Mouse (Mus musculus) ES-E14 (cell line): ENCODE data around the gene Pgap2. TPM values are rescaled to one million over a fixed set of nuclear protein-coding genes. Genes with fewer than 3 reads are reported as not detected.

Experiments
- DNase-seq: peaks from one replicate; pipeline ENCODE4 v3.0.0-alpha.2; 2013; ENCODE audit warnings: low read depth, low spot score
- H3K27ac ChIP-seq: 2 replicates; pipeline ENCODE4 v1.5.1; 2012; ENCODE audit warnings: low read depth, mild to moderate bottlenecking, low read length, moderate library complexity, mixed read lengths; ENCODE audit not compliant: poor library complexity, insufficient read depth, severe bottlenecking
- H3K36me3 ChIP-seq: 2 replicates; pipeline ENCODE4 v1.6.1; 2012; ENCODE audit warnings: mild to moderate bottlenecking, low read length, moderate library complexity, mixed read lengths; ENCODE audit not compliant: control insufficient read depth, poor library complexity, insufficient read depth, severe bottlenecking
- H3K4me1 ChIP-seq, 2 experiments: fragments of 150-350 bp in 1 of 2; sonication (generic) in 1 of 2; 2 replicates each; pipeline ENCODE4 v1.6.1; 2012; ENCODE audit warnings: low read length in 2 of 2, mild to moderate bottlenecking in 1 of 2, mixed read lengths in 1 of 2; ENCODE audit not compliant: control insufficient read depth in 2 of 2, insufficient read depth in 2 of 2, poor library complexity in 1 of 2
- H3K4me3 ChIP-seq, 2 experiments: fragments of 150-350 bp in 1 of 2; sonication (generic) in 1 of 2; 2 replicates each; pipeline ENCODE4 v1.5.1; 2012; ENCODE audit warnings: low read length in 2 of 2, low read depth in 1 of 2, mild to moderate bottlenecking in 1 of 2, mixed read lengths in 1 of 2; ENCODE audit not compliant: insufficient read depth in 1 of 2, poor library complexity in 1 of 2, severe bottlenecking in 1 of 2
- H3K9ac ChIP-seq: 2 replicates; pipeline ENCODE4 v1.6.1; 2012; ENCODE audit warnings: low read depth, mild to moderate bottlenecking, low read length, mixed read lengths; ENCODE audit not compliant: poor library complexity, insufficient read depth, severe bottlenecking
- H3K9me3 ChIP-seq: fragments of 150-350 bp; sonication (generic); 2 replicates; pipeline ENCODE4 v1.6.1; 2012; ENCODE audit warnings: low read depth, mild to moderate bottlenecking, low read length; ENCODE audit not compliant: control insufficient read depth, insufficient read depth
- CHD2 ChIP-seq: IDR thresholded peaks from 2 replicates; pipeline ENCODE4 v1.6.1; 2014; ENCODE audit warnings: mild to moderate bottlenecking, low read depth, low read length, inconsistent platforms
- HCFC1 ChIP-seq: IDR thresholded peaks from 2 replicates; pipeline ENCODE4 v1.6.1; 2012; ENCODE audit warnings: low read length, inconsistent platforms, borderline replicate concordance; ENCODE audit not compliant: insufficient read depth
- MAFK ChIP-seq: IDR thresholded peaks from 2 replicates; pipeline ENCODE4 v1.6.1; 2014; ENCODE audit warnings: mild to moderate bottlenecking, low read depth, low read length, inconsistent platforms; ENCODE audit not compliant: insufficient read depth
- ZC3H11A ChIP-seq: IDR thresholded peaks from 2 replicates; pipeline ENCODE4 v1.6.1; 2012; ENCODE audit warnings: low read depth, mild to moderate bottlenecking, inconsistent platforms, low read length, borderline replicate concordance
- ZNF384 ChIP-seq: IDR thresholded peaks from 2 replicates; pipeline ENCODE4 v1.6.1; 2012; ENCODE audit warnings: low read depth, low read length, inconsistent platforms
- in situ Hi-C, 2 experiments: fragments of 600-800 bp; cut with MboI; formaldehyde crosslinking; loops; one replicate each; pipeline ENCODE4 v1.15.1; 2025; ENCODE audit warnings: low sequenced_read_pairs in 2 of 2, inconsistent platforms in 1 of 2; ENCODE audit not compliant: unreplicated experiment in 2 of 2
- total RNA-seq: library from RNA; depleted of rRNA; stranded (reverse); fragments of 300-350 nt; gene quantifications from 2 replicates; pipeline ENCODE4 v1.2.3, GENCODE M21; 2012

Pgap2 gene
- total RNA-seq, 1 experiment: 24.0 TPM

DNA sequence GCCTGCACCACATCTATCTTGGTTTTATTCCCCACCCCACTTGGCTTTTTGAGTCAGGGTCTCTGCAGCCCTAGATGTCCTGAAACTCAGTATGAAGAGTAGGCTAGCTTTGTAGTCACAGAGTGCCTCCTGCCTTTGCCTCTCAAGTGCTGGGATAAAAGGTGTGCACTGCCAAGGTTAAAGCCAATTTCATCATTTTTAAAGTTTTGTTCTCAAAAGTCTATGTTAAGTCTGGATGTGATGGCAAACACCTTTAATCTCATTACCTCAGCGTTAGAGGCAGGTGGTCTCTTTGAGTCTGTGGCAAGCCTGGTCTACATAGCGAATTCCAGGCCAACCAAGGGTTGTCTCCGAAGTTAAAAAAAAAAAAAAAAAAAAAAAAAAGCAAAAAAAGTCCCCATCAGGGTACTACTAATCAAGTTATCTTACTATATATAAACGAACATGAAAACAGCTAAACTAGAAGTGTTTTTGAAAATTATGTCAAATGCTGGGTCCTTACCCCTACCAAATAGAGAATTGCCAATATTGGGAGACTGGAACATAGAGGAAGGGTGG, 1.1 kb upstream of the Pgap2 start:
- Histone ChIP-seq H3K4me1 (peaks cover 0 to 2% of the 10 kb centered on the region in 2 experiments; a peak in 2 of 4 replicates), H3K9me3 (no peaks in the 10 kb centered on the region), H3K36me3 (no peaks in the 10 kb centered on the region), H3K9ac (peak overlapping the region; percentile 98; the same call in 1 of the 2 replicates), H3K4me3 (peak overlapping the region; percentile 88 to 100), H3K27ac (no peak overlapping the region)
- no peak for DNase-seq
- peak; percentile 78; the same call in 1 of the 2 replicates for TF ChIP-seq ZNF384
- TF ChIP-seq MAFK: no peak
- no peak for TF ChIP-seq CHD2
- TF ChIP-seq ZC3H11A: no peak
- no peak for TF ChIP-seq HCFC1
- in situ Hi-C loops: no loop called here

DNA sequence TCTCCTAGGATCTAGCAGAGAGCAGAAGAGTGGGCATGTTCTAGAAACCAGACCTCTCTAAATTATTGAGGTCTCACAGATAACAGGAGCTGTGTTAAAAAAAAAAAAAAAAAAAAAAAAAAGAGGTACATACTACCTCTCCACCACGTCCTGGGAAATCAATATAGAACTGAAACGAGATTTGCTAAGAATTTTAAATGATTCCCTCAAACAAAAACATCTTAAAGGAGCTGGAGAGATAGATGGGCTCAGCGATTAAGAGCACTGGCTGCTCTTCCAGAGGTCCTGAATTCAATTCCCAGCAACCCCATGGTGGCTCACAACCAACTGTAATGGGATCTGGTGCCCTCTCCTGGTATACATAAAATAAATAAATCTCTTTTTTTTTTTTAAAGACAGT, 1.1 kb downstream of the Pgap2 start:
- Histone ChIP-seq H3K4me3 (peak overlapping the region; percentile 64 to 82; a peak in 3 of 4 replicates), H3K36me3 (no peaks in the 10 kb centered on the region), H3K9ac (peak overlapping the region; percentile 79; the same call in 1 of the 2 replicates), H3K4me1 (no peaks in the 10 kb centered on the region), H3K27ac (no peak overlapping the region; the same call in 1 of the 2 replicates), H3K9me3 (no peaks in the 10 kb centered on the region)
- in situ Hi-C loops: no loop called here
- DNase-seq: no peak
- TF ChIP-seq MAFK: no peak
- no peak for TF ChIP-seq HCFC1
- TF ChIP-seq CHD2: no peak
- peak; percentile 57; the same call in 1 of the 2 replicates for TF ChIP-seq ZNF384
- TF ChIP-seq ZC3H11A: no peak

DNA sequence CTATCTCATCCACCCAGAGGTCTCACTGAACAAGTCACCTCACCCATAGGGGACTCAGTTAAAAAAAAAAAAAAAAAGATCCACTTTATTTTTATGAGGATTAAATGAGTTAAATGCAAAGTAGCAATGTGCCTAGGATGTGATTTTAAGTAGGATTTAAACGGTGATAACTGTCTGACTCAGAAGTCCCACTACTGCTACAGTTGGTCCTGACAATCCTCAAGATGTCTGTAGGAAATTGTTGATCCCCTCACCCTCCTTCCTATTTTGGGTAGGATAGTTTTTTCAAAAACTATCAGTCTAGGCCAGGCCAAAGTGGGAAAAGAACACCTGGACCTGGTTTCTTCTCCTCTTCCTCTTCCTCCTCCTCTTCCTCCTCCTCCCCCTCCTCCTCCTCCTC, 11.9 kb downstream of the Pgap2 start:
- H3K36me3 ChIP-seq: no peaks in the 10 kb centered on the region
- TF ChIP-seq CHD2 (no peak), ZC3H11A (no peak), HCFC1 (no peak), MAFK (no peak), ZNF384 (no peak)
- H3K9ac ChIP-seq: no peak overlapping the region
- DNase-seq: no peak
- in situ Hi-C loops: no loop called here
- no peak overlapping the region for H3K4me3 ChIP-seq
- H3K27ac ChIP-seq: no peak overlapping the region
- no peaks in the 10 kb centered on the region for H3K9me3 ChIP-seq
- peaks cover 0 to 7% of the 10 kb centered on the region in 2 experiments; a peak in 2 of 4 replicates for H3K4me1 ChIP-seq

DNA sequence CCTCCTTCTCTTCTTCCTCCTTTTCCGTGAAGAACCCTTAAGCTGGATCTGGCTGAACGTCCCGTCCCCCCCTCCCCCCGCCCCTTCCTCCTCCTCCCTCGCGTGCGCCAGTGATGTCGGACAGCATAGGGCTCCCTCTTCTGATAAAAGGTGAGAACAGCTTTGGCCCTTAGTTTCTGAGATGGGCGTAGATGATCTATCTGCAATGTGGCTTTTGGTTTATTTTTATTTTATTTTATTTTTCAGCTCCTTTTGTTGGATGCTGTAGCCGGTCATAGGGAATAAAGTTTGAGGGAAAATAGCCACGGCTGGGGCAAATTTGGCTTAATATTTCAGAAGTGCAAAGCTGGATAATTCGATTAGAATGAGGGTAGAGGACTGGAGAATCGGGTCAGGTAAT, 12.3 kb downstream of the Pgap2 start:
- TF ChIP-seq ZNF384 (no peak), HCFC1 (no peak), CHD2 (no peak), ZC3H11A (no peak), MAFK (no peak)
- Histone ChIP-seq H3K9me3 (no peaks in the 10 kb centered on the region), H3K36me3 (peaks cover 1% of the 10 kb centered on the region; the same call in 1 of the 2 replicates), H3K4me3 (peak overlapping the region; percentile 86 to 90), H3K9ac (peak overlapping the region; percentile 81; the same call in 1 of the 2 replicates), H3K4me1 (peaks cover 0 to 7% of the 10 kb centered on the region in 2 experiments; a peak in 2 of 4 replicates), H3K27ac (peak overlapping the region; percentile 13; the same call in 1 of the 2 replicates)
- in situ Hi-C loops: no loop called here
- peak; percentile 59 for DNase-seq
